Mouse (Mus musculus): ENCODE results near the gene Sesn3. TPM values are rescaled to one million over a fixed set of nuclear protein-coding genes. Genes with fewer than 3 reads are reported as not detected.

Sesn3 gene
- total RNA-seq, 1 experiment from 2014 or later = 20.9 TPM

DNA sequence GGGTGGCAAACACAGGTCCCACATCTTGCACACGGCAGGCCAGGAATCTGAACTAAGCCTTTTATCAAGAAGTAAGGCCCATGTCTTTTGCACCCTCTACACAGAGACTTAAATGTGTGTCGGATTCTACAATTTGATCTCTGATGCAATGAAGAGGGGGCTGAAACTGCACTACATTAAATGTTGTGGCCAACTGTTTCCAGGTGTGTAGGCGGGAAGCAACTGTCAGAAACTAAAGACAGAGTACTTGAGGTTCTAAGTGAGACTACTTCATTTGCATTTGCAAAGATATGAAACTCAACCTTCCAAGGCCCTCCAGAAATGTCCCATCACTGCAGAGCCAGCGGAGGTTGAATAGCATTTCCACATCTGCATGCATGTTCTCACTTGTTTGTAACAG is 101.3 kb downstream of the Sesn3 start:
- no peak for ATAC-seq (replicated peaks in 1 of 2; ENCODE audit: insufficient read depth in 1 of 2, low FRiP score in 2 of 2, low TSS enrichment in 1 of 2, low read depth in 1 of 2, poor library complexity in 2 of 2, severe bottlenecking in 2 of 2)

- no peak for ATAC-seq (replicated peaks in 1 of 2; ENCODE audit: insufficient read depth in 1 of 2, low FRiP score in 2 of 2, low TSS enrichment in 1 of 2, low read depth in 1 of 2, poor library complexity in 2 of 2, severe bottlenecking in 2 of 2)
Observed at GRCm38 (mm10) chr9:14378151-14378550, 103.3 kb downstream of the Sesn3 start.

DNA sequence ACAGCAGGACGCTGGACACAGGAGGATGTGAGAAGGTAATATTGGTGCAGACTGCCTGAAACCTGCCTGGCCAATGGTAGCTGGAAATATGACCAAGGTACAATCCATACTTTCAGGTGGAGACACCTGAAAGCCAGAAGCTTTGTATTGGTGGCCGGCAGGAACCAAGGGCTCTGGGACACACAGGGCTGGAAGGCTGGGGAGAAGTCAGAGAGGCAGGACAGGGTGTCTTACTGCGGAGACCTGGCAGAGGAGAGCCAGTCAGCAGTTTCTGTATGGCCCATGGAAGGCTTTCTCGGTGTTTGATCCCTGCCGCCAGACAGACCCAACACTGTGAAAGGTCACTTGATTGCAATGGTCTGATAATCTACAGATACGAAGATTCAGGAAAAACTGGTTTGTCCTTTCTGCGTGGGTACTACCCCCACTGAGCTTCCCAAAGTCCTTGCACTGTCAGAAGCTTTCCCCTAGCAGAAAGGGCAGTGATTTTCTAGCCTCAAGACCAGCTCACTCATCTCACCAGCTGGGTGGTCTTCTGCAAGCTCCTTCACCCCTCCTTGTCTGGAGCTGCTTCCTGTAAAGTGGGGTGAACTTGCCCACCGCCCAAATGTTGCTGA is 105.0 kb downstream of the Sesn3 start:
- no peak for ATAC-seq (replicated peaks in 1 of 2; ENCODE audit: insufficient read depth in 1 of 2, low FRiP score in 2 of 2, low TSS enrichment in 1 of 2, low read depth in 1 of 2, poor library complexity in 2 of 2, severe bottlenecking in 2 of 2)

DNA sequence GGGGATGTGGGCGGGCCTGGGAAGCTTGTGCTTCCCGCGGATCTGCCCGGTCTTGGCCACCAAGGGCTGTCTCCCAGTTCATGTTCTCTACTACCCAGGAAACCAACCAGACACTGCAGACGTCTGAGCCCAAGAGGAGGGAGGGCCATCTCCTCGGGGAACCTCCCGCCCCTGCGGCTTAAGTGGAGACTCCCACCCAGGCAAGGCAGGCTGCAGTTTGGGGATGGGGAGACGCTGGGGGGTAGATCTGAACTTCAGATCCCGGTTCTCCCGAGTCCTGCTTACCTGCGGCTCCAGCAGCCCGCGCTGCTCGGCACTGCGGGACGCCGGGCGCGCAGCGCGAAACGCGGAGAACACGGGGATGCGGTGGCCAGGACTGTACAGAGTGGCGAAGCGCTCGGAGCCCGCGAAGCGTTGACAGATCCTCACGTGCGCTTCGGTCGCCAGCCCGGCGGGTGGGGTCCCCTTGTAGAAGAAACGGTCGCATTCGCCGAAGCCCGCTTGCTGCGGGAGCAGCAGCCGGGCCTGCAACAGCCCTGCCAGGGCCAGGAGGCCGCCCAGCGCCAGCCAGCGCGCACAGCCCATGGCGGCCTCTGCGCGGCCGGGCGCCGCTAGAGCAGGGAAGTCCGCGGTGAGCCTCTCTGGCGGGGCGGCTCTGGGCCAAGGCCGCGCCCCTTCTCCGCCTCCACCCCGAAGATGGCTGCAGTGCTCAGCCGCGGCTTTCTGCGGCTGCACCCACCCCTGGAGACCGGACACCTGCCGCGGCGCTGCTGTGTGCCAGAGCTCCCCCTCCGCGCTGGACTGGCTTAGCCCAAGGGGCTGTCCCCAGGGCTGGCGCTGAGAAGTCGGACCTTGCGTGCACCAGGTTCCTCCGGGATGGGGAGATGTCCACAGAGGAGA is 105.8 kb downstream of the Sesn3 start:
- ATAC-seq (replicated peaks in 1 of 2; ENCODE audit: insufficient read depth in 1 of 2, low FRiP score in 2 of 2, low TSS enrichment in 1 of 2, low read depth in 1 of 2, poor library complexity in 2 of 2, severe bottlenecking in 2 of 2) = peak; percentile 95 to 96

- no peak for ATAC-seq (replicated peaks in 1 of 2; ENCODE audit: insufficient read depth in 1 of 2, low FRiP score in 2 of 2, low TSS enrichment in 1 of 2, low read depth in 1 of 2, poor library complexity in 2 of 2, severe bottlenecking in 2 of 2)
Observed at GRCm38 (mm10) chr9:14381353-14382055, 106.6 kb downstream of the Sesn3 start, which contains the start of gene Endod1. TSS of gene Endod1 (minus strand) at chr9:14381507.

DNA sequence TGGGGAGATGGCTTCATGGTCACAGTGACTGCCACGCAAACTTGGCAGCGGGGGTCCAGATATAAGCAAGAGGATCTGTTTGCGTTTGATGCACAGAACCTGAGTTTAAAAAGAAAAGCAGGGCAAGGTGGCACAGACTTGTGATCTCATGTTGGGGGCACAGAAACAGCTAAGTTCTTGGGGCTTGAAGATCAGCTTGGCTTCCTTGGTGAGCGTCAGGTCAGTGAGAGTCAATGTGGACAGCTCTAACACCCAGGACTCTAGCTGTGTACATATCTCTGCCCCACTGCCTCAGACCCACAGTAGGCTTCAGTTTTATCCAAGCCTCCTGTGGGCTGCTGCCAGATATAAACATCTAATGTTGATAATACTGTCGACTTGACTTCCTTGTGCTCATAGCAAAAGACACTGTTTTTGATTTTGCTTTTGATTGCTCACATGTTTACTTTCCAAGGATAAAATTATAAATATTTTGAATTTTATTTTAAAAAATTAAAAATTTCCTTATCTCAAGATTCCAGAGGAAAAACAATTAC is 107.5 kb downstream of the Sesn3 start:
- ATAC-seq (replicated peaks in 1 of 2; ENCODE audit: insufficient read depth in 1 of 2, low FRiP score in 2 of 2, low TSS enrichment in 1 of 2, low read depth in 1 of 2, poor library complexity in 2 of 2, severe bottlenecking in 2 of 2) = no peak

Other genes starting within 250 kb of the Sesn3 start
- 8.9 and 14.4 TPM in 2 replicates for gene Endod1, start 106.4 kb downstream of the Sesn3 start, total RNA-seq (2017)
- 0.30 and 1.1 TPM in 2 replicates for gene Kdm4d, start 225.4 kb downstream of the Sesn3 start, total RNA-seq (2017)
- gene Cwc15, start 225.6 kb downstream of the Sesn3 start, total RNA-seq (2017) = 230 and 255 TPM in 2 replicates